Mouse (Mus musculus) cerebellum, adult 2 months (tissue): ENCODE results near the gene Sfta2. TPM values are rescaled to one million over a fixed set of nuclear protein-coding genes. Genes with fewer than 3 reads are reported as not detected.
A peak's percentile ranks its signal among the peaks of the same experiment; 100 is the strongest.

Experiments
- DNase-seq, 2 experiments: peaks; one replicate each; pipeline ENCODE4 v3.0.0; 2021
- H3K27ac ChIP-seq: fragments of 200-500 bp; 2 replicates; pipeline ENCODE4 v1.5.1; 2012; ENCODE audit warnings: low read length, control low read depth, inconsistent platforms; ENCODE audit not compliant: insufficient read depth
- H3K27me3 ChIP-seq: fragments of 200-500 bp; 2 replicates; pipeline ENCODE4 v1.6.1; 2012; ENCODE audit warnings: inconsistent platforms, mild to moderate bottlenecking, low read length, moderate library complexity; ENCODE audit not compliant: control insufficient read depth, insufficient read depth
- H3K4me1 ChIP-seq: fragments of 200-500 bp; 2 replicates; pipeline ENCODE4 v1.6.1; 2011; ENCODE audit warnings: low read length; ENCODE audit not compliant: control insufficient read depth, insufficient read depth
- H3K4me3 ChIP-seq: fragments of 200-500 bp; replicated peaks from 2 replicates; pipeline ENCODE3; 2011; ENCODE audit warnings: mild to moderate bottlenecking, low read depth, low read length, control low read depth; ENCODE audit not compliant: insufficient read depth
- CTCF ChIP-seq: fragments of 200-500 bp; IDR thresholded peaks from 2 replicates; pipeline ENCODE4 v1.5.1; 2011; ENCODE audit warnings: low read depth, mild to moderate bottlenecking, control low read depth, low read length, moderate library complexity, borderline replicate concordance; ENCODE audit not compliant: insufficient read depth
- POLR2A ChIP-seq: fragments of 200-500 bp; IDR thresholded peaks from 2 replicates; pipeline ENCODE4 v1.6.1; 2011; ENCODE audit warnings: low read length, control low read depth, borderline replicate concordance; ENCODE audit not compliant: insufficient read depth
- WGBS: fragments of 180-500 bp; shearing (Covaris S2); methylation state at CpG from one replicate; pipeline ENCODE4 v1.1.7; 2018; 5-methylcytosine and 5-hydroxymethylcytosine counted together
- polyA plus RNA-seq: library from polyadenylated mRNA; depleted of rRNA; stranded (reverse); fragments of >200 nt; gene quantifications from 2 replicates; pipeline ENCODE4 v1.2.3, GENCODE M21; 2012

Sfta2 gene
- polyA plus RNA-seq, 1 experiment = not detected

DNA sequence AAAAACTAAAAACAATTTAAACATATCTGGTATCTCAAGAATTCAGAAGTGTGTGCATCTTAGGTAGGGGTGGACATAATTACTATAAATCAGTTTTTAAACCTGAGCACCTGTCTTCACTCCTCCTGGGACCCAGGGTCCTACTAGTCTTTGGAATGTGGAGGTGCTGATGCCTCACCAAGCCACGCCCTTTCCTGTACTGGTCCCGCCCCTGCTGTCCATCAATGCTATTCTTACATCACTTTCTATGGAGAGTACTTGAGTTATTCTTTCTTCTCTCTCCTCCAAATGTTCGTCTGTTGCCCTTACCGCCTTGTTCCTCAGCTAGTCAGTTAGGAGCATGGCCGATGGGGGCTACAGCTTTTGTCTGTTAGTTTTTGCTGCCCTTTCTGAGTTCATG, 35.0 kb downstream of the Sfta2 start:
- Histone ChIP-seq H3K27me3 (no peaks in the 10 kb centered on the region), H3K4me1 (no peaks in the 10 kb centered on the region), H3K4me3 (no peak overlapping the region), H3K27ac (no peak overlapping the region)
- peak; percentile 33 to 40 for DNase-seq
- 43% methylated on average over 5 of the region's 5 CpGs for WGBS
- TF ChIP-seq POLR2A (no peak), CTCF (no peak)

DNA sequence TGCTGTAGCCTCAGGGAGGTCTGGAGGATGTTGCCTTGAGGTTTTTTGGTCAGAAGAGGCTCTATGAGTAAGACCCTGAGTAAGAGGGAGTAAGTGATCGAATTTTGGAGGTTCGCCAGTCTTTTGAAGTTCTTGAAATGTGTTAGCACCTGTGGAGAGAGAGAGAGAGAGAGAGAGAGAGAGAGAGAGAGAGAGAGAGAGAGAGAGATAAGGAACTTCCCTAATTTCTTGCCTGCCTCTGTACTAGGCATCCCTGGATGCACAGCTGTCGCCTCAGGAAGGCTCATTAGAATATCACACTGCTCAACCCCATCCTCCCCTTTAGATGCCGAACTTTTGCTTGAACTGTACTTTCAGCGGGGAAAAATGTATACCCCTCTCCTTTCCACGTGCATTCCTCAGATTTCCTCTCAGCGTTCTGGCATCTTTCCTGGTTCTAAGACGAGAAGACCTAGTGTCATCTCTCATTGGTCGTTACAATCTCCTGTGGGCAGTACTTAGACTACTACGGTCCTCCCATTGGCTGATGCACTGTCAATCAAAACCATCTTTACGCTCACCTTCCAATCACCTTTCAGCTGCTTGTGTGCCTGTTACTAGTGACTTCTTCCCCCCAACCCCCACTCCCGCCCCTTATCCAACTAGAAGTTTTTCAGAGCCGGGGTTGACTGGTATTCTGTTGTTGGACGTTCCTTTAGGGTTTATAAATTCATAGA, 37.3 kb downstream of the Sfta2 start:
- no peaks in the 10 kb centered on the region for H3K4me1 ChIP-seq
- H3K27me3 ChIP-seq = no peaks in the 10 kb centered on the region
- H3K4me3 ChIP-seq = no peak overlapping the region
- TF ChIP-seq CTCF (no peak), POLR2A (no peak)
- no peak overlapping the region for H3K27ac ChIP-seq
- 23% methylated on average over 14 of the region's 14 CpGs for WGBS
- DNase-seq = peak in 1 of 2 experiments; percentile 40

DNA sequence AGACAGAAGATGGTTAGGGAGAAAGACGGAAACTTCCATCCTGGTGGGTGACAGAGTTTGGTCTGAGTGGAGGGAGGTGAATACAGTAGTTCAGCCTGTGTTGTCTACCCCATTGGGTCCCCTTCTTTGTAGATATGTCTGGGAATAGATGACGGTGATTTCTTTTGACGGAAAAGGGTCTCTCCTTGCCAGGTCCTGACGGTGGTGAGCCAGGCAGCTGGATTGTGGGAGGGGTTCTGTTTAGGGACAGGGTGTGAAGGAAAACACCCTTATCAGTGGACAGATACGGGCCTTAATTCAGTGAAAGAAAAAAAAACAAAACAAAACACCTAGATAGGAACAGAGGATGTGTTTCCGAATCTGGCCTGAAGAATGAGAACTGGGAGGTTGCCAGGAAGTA, 38.0 kb downstream of the Sfta2 start:
- H3K4me1 ChIP-seq = no peaks in the 10 kb centered on the region
- WGBS = 49% methylated on average over 6 of the region's 6 CpGs
- no peak overlapping the region for H3K27ac ChIP-seq
- no peak overlapping the region for H3K4me3 ChIP-seq
- no peak for DNase-seq
- no peaks in the 10 kb centered on the region for H3K27me3 ChIP-seq
- TF ChIP-seq CTCF (no peak), POLR2A (no peak)

DNA sequence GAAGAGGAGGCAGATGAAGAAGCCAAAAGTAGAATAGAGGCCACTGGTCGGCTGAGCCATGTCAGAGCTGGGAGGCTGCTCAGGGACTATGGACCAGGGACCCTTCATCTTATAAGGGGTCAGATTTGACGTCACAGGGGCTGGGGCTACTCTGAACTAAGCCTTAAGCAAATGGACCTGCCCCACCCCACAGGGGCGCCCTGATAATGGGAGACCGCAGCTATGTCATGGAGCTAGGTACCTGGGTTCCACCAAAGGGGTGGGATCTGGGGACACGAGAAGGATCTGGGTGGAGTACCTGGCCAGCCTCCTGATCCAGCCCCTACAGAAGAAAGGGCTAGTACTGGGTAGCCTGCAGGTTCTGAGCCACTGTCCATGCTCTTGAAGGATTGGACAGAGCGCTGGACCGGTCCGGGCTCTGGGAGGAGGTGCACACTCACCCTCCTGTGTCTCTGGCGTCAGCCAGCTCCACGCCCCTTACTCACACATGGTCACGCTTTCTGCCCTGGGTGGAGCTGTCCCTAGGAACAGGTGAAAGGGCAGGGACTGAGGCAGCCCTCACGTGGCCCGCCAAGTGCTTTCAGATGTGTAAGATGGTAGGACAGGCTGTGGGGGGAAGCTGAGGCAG, 42.4 kb downstream of the Sfta2 start, which contains the start of gene Mucl3:
TSS of gene Mucl3 (minus strand) at position 87 of the 628 bp plus-strand sequence.
- TF ChIP-seq CTCF (no peak), POLR2A (no peak)
- no peak for DNase-seq

DNA sequence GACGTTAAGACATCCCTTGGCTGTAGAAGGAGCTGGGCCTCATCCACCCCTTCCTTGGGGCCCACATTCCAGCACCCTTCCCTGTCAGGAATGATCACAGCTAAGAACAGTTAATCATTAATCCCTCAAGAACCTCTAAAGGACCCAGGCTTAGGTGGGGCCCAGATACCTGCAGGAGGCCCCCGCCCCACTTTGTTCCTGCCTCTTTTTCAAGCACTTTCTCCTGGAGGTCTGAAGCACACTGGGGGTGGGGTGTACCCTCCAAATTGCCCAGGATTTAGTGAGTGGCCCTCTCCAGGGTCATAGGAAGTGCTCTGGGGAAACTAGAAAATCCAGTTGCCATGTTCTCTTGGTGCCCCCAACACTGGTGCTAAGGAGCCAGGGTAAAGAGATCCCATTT, 48.1 kb downstream of the Sfta2 start:
- no peak overlapping the region for H3K4me3 ChIP-seq

More for the DNA sequence above, 42.4 kb downstream of the Sfta2 start, which contains the start of gene Mucl3:
- no peak within 1 kb of the TSS for H3K4me3 ChIP-seq
- no peaks in the 10 kb centered on the region for H3K27me3 ChIP-seq
- no peak within 1 kb of the TSS for H3K27ac ChIP-seq
- WGBS = 65% methylated on average over 13 of the region's 13 CpGs
- no peaks in the 10 kb centered on the region for H3K4me1 ChIP-seq

DNA sequence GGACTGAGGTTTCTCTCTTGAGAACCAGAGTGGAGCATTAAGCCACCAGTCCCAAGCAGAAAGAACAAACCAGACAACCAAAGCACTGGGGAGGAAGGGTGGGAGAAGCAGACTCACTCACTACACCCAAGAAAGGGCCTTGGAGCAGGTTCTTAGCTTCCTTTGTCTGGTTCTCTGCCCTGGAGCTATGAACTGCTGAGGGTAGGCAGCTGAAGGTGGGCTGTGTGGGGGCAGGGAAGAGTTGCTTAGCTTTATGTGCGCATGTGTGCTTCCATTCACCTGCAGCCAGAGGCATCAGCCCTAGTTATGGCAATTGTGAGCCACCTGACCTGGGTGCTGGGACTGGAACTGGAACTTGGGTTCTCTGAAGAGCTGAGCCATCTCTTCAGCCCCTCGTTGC, 51.7 kb downstream of the Sfta2 start:
- no peaks in the 10 kb centered on the region; the same call in 1 of the 2 replicates for H3K4me1 ChIP-seq
- TF ChIP-seq POLR2A (no peak), CTCF (no peak)
- 68% methylated on average over 2 of the region's 2 CpGs for WGBS

More for the DNA sequence above, 48.1 kb downstream of the Sfta2 start:
- no peaks in the 10 kb centered on the region for H3K27me3 ChIP-seq
- DNase-seq = no peak
- no peak overlapping the region for H3K27ac ChIP-seq
- no peak for TF ChIP-seq POLR2A
- no peak for TF ChIP-seq CTCF
- WGBS = 75% methylated on average over 2 of the region's 2 CpGs
- H3K4me1 ChIP-seq = no peaks in the 10 kb centered on the region; the same call in 1 of the 2 replicates

DNA sequence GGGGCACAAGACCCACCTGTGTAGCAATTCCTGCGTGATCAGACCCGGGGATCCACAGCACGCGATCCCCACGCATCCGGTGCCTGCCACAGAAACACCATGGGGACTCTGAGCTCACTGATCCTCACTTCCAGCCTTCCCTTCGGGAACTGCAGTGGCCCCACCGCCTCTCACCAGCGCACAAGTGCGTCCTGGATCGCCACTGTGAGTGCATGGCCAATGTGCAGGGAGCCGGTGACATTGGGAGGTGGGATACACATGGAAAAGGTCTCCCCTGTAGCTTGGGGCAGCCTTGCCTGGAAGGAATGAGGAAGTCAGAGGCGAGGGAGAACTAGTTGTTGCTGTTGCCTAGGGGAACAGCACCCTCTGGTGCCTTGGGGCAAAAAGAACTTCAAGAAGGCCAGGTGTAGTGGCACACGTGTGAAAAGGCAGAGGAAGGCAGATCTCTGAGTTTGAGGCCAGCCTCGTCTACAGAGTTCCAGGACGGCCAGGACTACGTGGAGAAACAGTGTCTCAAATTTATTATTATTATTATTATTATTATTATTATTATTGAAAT, 64.7 kb downstream of the Sfta2 start:
- Histone ChIP-seq H3K27ac (no peak overlapping the region), H3K27me3 (no peaks in the 10 kb centered on the region), H3K4me1 (peaks cover 6% of the 10 kb centered on the region; the same call in 1 of the 2 replicates), H3K4me3 (no peak overlapping the region)
- TF ChIP-seq CTCF (peak; percentile 52), POLR2A (no peak)
- DNase-seq = no peak
- WGBS = 75% methylated on average over 17 of the region's 17 CpGs

More for the DNA sequence above, 51.7 kb downstream of the Sfta2 start:
- Histone ChIP-seq H3K27ac (no peak overlapping the region), H3K4me3 (no peak overlapping the region), H3K27me3 (no peaks in the 10 kb centered on the region)
- DNase-seq = no peak
